Mouse (Mus musculus) left cerebral cortex, postnatal 36 days (tissue): ENCODE measurements at regions not wholly inside any gene's neighbourhood (a gene's known extent, or its start where the extent isn't known, plus 50 kb on each side); places are given as distances from the start of the nearest gene placed in this dataset.
A peak's percentile ranks its signal among the peaks of the same experiment; 100 is the strongest.

Source experiments
- DNase-seq, 2 experiments: peaks; one replicate each; pipeline ENCODE4 v3.0.0; 2021 to 2022; ENCODE audit warnings: low spot score in 2 of 2, mixed read lengths in 1 of 2
- intact Hi-C: fragments of 180-260 bp; cut with DNase I; formaldehyde crosslinking; loops from one replicate; pipeline ENCODE4 v1.15.1; 2025

- peak; percentile 25 to 30 for DNase-seq
- intact Hi-C loops: no loop called here
Observed at GRCm38 (mm10) chr12:107111908-107112770, 376.3 kb upstream of the 3110018I06Rik start.

- intact Hi-C loops: no loop called here
Observed at GRCm38 (mm10) chr12:107118364-107118763, 370.1 kb upstream of the 3110018I06Rik start.

GRCm38 (mm10) chr12:107119076-107119475 is 369.4 kb upstream of the 3110018I06Rik start:
- intact Hi-C loops: no loop called here
- no peak for DNase-seq

More at GRCm38 (mm10) chr12:107118364-107118763, 370.1 kb upstream of the 3110018I06Rik start:
- no peak for DNase-seq

- no peak for DNase-seq
- intact Hi-C loops: no loop called here
Observed at GRCm38 (mm10) chr12:107120486-107121186, 367.8 kb upstream of the 3110018I06Rik start.

GRCm38 (mm10) chr12:107121990-107122389 is 366.4 kb upstream of the 3110018I06Rik start:
- intact Hi-C loops: no loop called here
- no peak for DNase-seq

GRCm38 (mm10) chr12:107123661-107124060 is 364.8 kb upstream of the 3110018I06Rik start:
- intact Hi-C loops: no loop called here
- no peak for DNase-seq

GRCm38 (mm10) chr12:107124263-107124885 is 364.1 kb upstream of the 3110018I06Rik start:
- no peak for DNase-seq
- intact Hi-C loops: no loop called here

- intact Hi-C loops: no loop called here
- no peak for DNase-seq
Observed at GRCm38 (mm10) chr12:107125201-107125600, 363.2 kb upstream of the 3110018I06Rik start.

GRCm38 (mm10) chr12:107126056-107126455 is 362.4 kb upstream of the 3110018I06Rik start:
- intact Hi-C loops: no loop called here

GRCm38 (mm10) chr12:107127591-107127990 is 360.8 kb upstream of the 3110018I06Rik start:
- intact Hi-C loops: no loop called here
- DNase-seq: no peak

More at GRCm38 (mm10) chr12:107126056-107126455, 362.4 kb upstream of the 3110018I06Rik start:
- DNase-seq: no peak

- intact Hi-C loops: no loop called here
- no peak for DNase-seq
Observed at GRCm38 (mm10) chr12:107129232-107129631, 359.2 kb upstream of the 3110018I06Rik start.

GRCm38 (mm10) chr12:107131351-107131750 is 357.1 kb upstream of the 3110018I06Rik start:
- intact Hi-C loops: no loop called here
- no peak for DNase-seq

GRCm38 (mm10) chr12:107131841-107132240 is 356.6 kb upstream of the 3110018I06Rik start:
- DNase-seq: no peak
- intact Hi-C loops: no loop called here

GRCm38 (mm10) chr12:107132501-107132900 is 355.9 kb upstream of the 3110018I06Rik start:
- no peak for DNase-seq
- intact Hi-C loops: no loop called here

- no peak for DNase-seq
- intact Hi-C loops: no loop called here
Observed at GRCm38 (mm10) chr12:107134353-107134752, 354.1 kb upstream of the 3110018I06Rik start.

- intact Hi-C loops: no loop called here
- no peak for DNase-seq
Observed at GRCm38 (mm10) chr12:107138677-107139400, 349.6 kb upstream of the 3110018I06Rik start.

- intact Hi-C loops: no loop called here
- DNase-seq: no peak
Observed at GRCm38 (mm10) chr12:107140957-107141595, 347.4 kb upstream of the 3110018I06Rik start.

- DNase-seq: peak; percentile 66 to 69
- intact Hi-C loops: no loop called here
Observed at GRCm38 (mm10) chr12:107142226-107142625, 346.2 kb upstream of the 3110018I06Rik start.

- no peak for DNase-seq
- intact Hi-C loops: no loop called here
Observed at GRCm38 (mm10) chr12:107146608-107147121, 341.8 kb upstream of the 3110018I06Rik start.
